Mouse (Mus musculus) cortical plate, adult 2 months (tissue): ENCODE data around the gene Plxnb3.

Experiments used
- CTCF ChIP-seq: fragments of 200-500 bp; IDR thresholded peaks from 2 replicates; pipeline ENCODE4 v1.5.1; 2011; ENCODE audit warnings: mild to moderate bottlenecking, control low read depth, low read length; ENCODE audit not compliant: insufficient read depth; ENCODE audit errors: extremely low read depth
- POLR2A ChIP-seq: fragments of 200-500 bp; IDR thresholded peaks from 2 replicates; pipeline ENCODE4 v1.6.1; 2011; ENCODE audit warnings: mild to moderate bottlenecking, low read length, control low read depth; ENCODE audit not compliant: insufficient read depth; ENCODE audit errors: extremely low read depth

GRCm38 (mm10) chrX:73718271-73718670 is 38.6 kb upstream of the Plxnb3 start:
- TF ChIP-seq CTCF = no peak
- no peak for TF ChIP-seq POLR2A
